Comparison of ENCODE assay signal across 10 mouse cellular contexts in the genomic region with DNA sequence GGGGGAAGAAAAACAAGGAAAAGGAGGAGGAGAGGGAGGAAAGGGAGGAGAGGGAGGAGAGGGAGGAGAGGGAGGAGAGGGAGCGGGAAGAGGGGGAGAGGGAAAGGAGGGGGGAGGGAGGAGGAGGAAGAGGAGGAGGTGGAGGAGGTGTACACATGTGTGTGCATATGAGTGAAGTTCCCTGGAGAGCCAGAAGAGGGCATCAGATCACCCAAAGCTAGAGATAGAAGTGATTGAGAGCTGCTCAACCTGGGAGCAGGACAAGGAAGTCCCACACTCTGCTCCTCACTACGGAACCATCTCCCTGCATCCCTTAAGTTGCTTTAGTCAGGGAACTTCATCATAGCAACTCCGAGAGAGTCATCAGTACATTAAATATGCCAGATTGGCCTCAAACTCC.
DNase-seq lines count a peak whose midpoint lies in the region; ATAC-seq lines count a peak whose summit lies in the region.
"Had no signal": no experiment of that assay in that cellular context is flagged by ENCODE, and none has a peak within 500 bp of the region (broad histone marks: within the 10 kb centered on the region; RNA-seq: fewer than 3 reads in every experiment).

No protein-coding gene starts in this region.

- peaks cover 25% of the 10 kb centered on the region for H3K27me3 ChIP-seq in hindbrain, embryonic 10.5 days (ENCODE audit: insufficient read depth, poor library complexity, severe bottlenecking)
- H3K27me3 ChIP-seq in hindbrain, embryonic 12.5 days = peaks cover 17% of the 10 kb centered on the region

- H3K27ac ChIP-seq in hindbrain, embryonic 10.5 days = no peak overlapping the region
- no peak overlapping the region for H3K27ac ChIP-seq in hindbrain, embryonic 12.5 days
- H3K27ac ChIP-seq: heart, embryonic 15.5 days; liver, embryonic 13.5 days had no signal

- no peak overlapping the region for H3K4me3 ChIP-seq in hindbrain, embryonic 10.5 days
- no peak overlapping the region for H3K4me3 ChIP-seq in hindbrain, embryonic 12.5 days
- H3K4me3 ChIP-seq: heart, embryonic 15.5 days; liver, embryonic 13.5 days had no signal

- H3K9ac ChIP-seq in hindbrain, embryonic 12.5 days = no peak overlapping the region
- H3K9ac ChIP-seq: heart, embryonic 15.5 days; liver, embryonic 13.5 days had no signal

- peak; percentile 35 for DNase-seq in hindbrain, embryonic 10.5 days (ENCODE audit: low spot score)
- DNase-seq in right cerebral cortex, postnatal 4 days = peak; percentile 34
- no peak for DNase-seq in right cerebral cortex, postnatal 25 days
- peak; percentile 71 to 73 for DNase-seq in cerebellum, postnatal 14 days
- DNase-seq in thymus, postnatal 14 days = peak; percentile 49
- DNase-seq in frontal cortex, postnatal 10 days (ENCODE audit: low spot score in 2 of 2) = no peak
- DNase-seq: liver, embryonic 13.5 days had no signal

- peaks cover 43% of the 10 kb centered on the region for H3K4me1 ChIP-seq in hindbrain, embryonic 10.5 days (replicated peaks)
- peaks cover 27% of the 10 kb centered on the region for H3K4me1 ChIP-seq in hindbrain, embryonic 12.5 days
- H3K4me1 ChIP-seq: heart, embryonic 15.5 days; liver, embryonic 13.5 days had no signal

- no peaks in the 10 kb centered on the region for H3K9me3 ChIP-seq in hindbrain, embryonic 10.5 days
- H3K9me3 ChIP-seq in hindbrain, embryonic 12.5 days (replicated peaks) = no peaks in the 10 kb centered on the region
- H3K9me3 ChIP-seq: heart, embryonic 15.5 days; liver, embryonic 13.5 days had no signal

- 66% methylated on average over 3 of the region's 3 CpGs for WGBS in hindbrain, embryonic 10.5 days
- WGBS in hindbrain, embryonic 12.5 days = 71% methylated on average over 3 of the region's 3 CpGs

- H3K36me3 ChIP-seq in hindbrain, embryonic 10.5 days = no peaks in the 10 kb centered on the region
- no peaks in the 10 kb centered on the region for H3K36me3 ChIP-seq in hindbrain, embryonic 12.5 days
- H3K36me3 ChIP-seq: heart, embryonic 15.5 days; liver, embryonic 13.5 days had no signal

- no peak for ATAC-seq in hindbrain, embryonic 12.5 days (ENCODE audit: low FRiP score)
- ATAC-seq in monocyte, adult 5-6 weeks (replicated peaks; ENCODE audit: insufficient number of reproducible peaks, low FRiP score, low TSS enrichment, poor library complexity, severe bottlenecking) = no peak

- H3K4me2 ChIP-seq in hindbrain, embryonic 12.5 days (replicated peaks) = no peak overlapping the region
- H3K4me2 ChIP-seq: heart, embryonic 15.5 days; liver, embryonic 13.5 days had no signal

Comparison
In these comparisons a context has a peak if more than half of its experiments do, and no peak if none do; other contexts are left out.
1. DNase-seq: peak in hindbrain, embryonic 10.5 days (single experiment), right cerebral cortex, postnatal 4 days (single experiment), cerebellum, postnatal 14 days (2 of 2) and thymus, postnatal 14 days (single experiment); none in right cerebral cortex, postnatal 25 days (single experiment) and frontal cortex, postnatal 10 days (0 of 2).